Mouse (Mus musculus): ENCODE measurements around the gene B4galt1. TPM values are rescaled to one million over a fixed set of nuclear protein-coding genes. Genes with fewer than 3 reads are reported as not detected.

The B4galt1 gene
- 23.8 and 24.7 TPM in 2 replicates for polyA plus RNA-seq (2016; fragmentation: Nextera tagmentation; extraction: Ambion mirVana)

DNA sequence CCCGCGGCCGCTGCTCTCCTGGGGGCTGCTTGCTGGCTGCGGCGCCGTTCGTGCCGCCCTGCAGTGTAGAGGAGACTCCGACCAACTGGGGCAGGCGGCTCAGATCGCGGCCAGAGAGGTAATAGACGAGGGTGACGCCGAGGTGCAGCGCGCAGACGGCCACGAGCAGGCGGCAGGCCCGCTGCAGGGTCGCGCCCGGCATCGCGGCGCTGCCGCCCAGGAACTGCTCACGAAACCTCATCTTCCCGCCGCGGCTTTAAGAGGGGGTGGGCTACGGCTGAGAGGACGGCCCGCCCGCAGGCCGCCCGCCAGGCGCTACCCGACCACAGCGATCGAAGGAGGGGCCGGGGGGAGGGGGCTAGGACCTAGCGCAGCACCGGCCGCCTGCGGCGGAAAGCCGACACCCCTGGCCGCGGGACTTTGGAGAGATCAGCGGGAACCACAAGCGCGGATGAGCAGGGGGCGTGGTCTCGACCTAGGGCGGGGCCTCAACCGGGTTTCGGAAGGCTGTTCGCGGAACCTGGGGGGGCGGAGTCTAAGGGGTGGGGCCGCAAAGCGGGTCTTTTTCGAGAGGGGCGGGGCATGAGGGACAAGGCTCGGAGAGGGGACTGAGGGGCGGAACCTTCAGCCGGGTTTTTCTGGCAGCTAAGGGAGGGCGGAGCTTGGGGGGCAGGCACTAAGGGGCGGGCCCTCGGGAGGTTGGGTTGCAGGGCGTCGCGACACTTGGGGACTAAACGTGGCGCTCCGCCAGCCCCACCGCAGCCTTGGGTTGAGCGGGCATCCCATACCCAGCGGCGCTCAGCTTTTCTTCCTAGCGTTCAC lies at the start of gene B4galt1:
B4galt1 (minus strand) TSS at position 441 of the 822 bp plus-strand sequence.
- Histone ChIP-seq H3K36me3 (replicated peaks) (0 out of 2 replicates have a peak, but pooled peaks cover 5% of the 10 kb centered on the region), H3K4me3 (peak within 1 kb of the TSS; percentile 81), H3K9me3 (no peaks in the 10 kb centered on the region), H3K27me3 (replicated peaks; ENCODE audit: low read depth, poor library complexity, severe bottlenecking) (no peaks in the 10 kb centered on the region), H3K27ac (replicated peaks) (peak within 1 kb of the TSS; percentile 96), H3K4me1 (peaks cover 38% of the 10 kb centered on the region)
- peak; percentile 100 for DNase-seq (ENCODE audit: low spot score)
- WGBS = under 1% methylated on average over 83 of the region's 83 CpGs

DNA sequence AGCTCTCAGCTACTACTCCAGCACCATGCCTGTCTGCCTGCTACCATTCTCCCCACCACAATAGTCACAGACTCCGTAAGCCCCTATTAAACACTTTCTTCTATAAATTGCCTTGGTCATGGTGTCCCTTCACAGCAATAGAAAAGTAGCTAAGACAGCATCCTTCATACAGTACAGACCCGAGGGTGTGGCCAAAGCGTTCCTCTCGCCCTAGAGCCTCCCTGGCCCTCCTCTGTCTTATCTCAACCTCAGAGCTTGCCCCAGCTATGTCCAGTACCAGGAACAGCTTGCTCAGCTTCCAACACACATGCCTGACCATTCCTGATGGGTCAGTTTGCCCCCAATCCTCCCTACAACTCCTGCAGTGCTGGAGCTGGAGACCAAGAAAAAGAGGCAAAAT lies 46.8 kb upstream of the B4galt1 start:
- no peak for DNase-seq (ENCODE audit: low spot score)
- Histone ChIP-seq H3K36me3 (replicated peaks) (no peaks in the 10 kb centered on the region), H3K4me3 (no peak overlapping the region), H3K27me3 (replicated peaks; ENCODE audit: low read depth, poor library complexity, severe bottlenecking) (no peaks in the 10 kb centered on the region), H3K27ac (replicated peaks) (no peak overlapping the region), H3K4me1 (peaks cover 2% of the 10 kb centered on the region; the same call in 1 of the 2 replicates), H3K9me3 (no peaks in the 10 kb centered on the region)
- 86% methylated on average over 4 of the region's 4 CpGs for WGBS

DNA sequence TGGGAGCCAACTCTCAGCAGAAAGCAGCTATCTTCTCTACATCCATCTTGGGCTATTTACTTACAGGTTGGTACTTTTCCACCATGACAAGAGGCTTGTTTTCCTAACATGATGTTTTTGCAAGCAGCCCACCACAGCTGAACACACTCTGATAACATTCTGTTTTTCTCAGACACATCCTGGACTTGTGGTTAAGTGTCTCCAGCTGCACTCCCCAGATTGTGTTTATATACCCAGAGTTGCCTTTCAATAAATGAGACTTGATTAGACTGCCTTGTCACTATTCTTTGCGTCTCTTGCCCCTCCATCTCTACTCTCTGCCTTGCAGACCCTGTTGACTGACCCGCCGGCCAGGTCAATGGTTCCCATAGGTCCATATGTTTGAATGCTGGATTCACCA lies 46.3 kb upstream of the B4galt1 start:
- Histone ChIP-seq H3K27ac (replicated peaks) (no peak overlapping the region), H3K36me3 (replicated peaks) (no peaks in the 10 kb centered on the region), H3K9me3 (no peaks in the 10 kb centered on the region), H3K4me1 (peaks cover 2% of the 10 kb centered on the region; the same call in 1 of the 2 replicates), H3K27me3 (replicated peaks; ENCODE audit: low read depth, poor library complexity, severe bottlenecking) (no peaks in the 10 kb centered on the region), H3K4me3 (no peak overlapping the region)
- DNase-seq (ENCODE audit: low spot score) = no peak
- WGBS = 90% methylated on average over 3 of the region's 3 CpGs

DNA sequence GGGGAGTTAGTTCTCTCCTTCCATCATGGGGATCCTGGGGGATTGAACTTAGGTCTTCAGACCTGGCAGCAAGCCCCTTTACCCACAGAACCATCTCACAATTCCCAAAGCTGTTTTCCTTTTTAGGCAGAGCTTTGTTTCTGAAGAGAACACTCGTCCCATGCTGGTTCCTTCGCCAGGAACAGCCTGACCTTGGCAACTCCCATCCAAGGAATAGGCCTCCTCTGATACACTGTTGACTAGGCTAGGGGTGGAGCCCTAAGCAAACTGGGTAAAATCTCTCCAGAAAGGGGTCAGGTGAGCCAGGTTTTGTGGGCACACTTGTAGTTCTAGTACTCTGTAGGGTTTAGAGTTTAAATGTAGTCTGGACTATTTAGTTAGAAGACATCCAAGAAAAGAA lies 45.5 kb upstream of the B4galt1 start:
- 70% methylated on average over 2 of the region's 2 CpGs for WGBS
- no peaks in the 10 kb centered on the region for H3K9me3 ChIP-seq
- DNase-seq (ENCODE audit: low spot score) = no peak

DNA sequence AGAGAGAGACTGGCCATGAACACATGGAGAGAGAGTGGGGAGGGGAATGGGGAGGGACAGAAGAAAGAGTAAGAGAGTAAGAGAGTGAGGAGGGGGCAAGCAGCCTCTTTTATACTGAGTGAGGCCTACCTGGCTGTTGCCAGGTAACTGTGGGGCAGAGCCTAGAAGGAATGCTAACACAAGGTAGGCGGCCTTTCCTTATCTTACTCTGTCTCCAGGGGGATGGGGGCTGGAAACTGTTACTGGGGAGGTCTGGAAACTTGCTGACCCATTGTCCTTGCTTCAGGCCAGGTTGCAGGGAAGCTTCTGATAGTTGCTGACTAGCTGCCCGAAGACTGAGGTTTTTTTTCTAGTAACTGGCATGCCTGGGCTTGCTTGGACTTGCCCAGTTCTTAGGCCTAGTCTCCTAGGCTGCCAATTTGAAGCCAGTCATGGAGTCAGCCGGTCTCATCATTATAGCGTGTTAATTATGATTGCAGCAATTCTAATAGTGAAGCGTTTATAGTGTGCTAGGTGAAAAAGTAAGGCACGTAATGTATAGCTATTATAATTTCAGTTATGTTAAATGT lies 44.8 kb upstream of the B4galt1 start:
- H3K27me3 ChIP-seq (replicated peaks; ENCODE audit: low read depth, poor library complexity, severe bottlenecking) = no peaks in the 10 kb centered on the region
- 80% methylated on average over 6 of the region's 6 CpGs for WGBS
- no peak overlapping the region; the same call in 1 of the 2 replicates for H3K27ac ChIP-seq (replicated peaks)
- no peaks in the 10 kb centered on the region for H3K9me3 ChIP-seq
- no peaks in the 10 kb centered on the region for H3K36me3 ChIP-seq (replicated peaks)
- DNase-seq (ENCODE audit: low spot score) = no peak
- H3K4me1 ChIP-seq = no peaks in the 10 kb centered on the region
- H3K4me3 ChIP-seq = no peak overlapping the region

More for the DNA sequence above, 45.5 kb upstream of the B4galt1 start:
- H3K4me1 ChIP-seq = no peaks in the 10 kb centered on the region
- no peak overlapping the region for H3K27ac ChIP-seq (replicated peaks)
- H3K27me3 ChIP-seq (replicated peaks; ENCODE audit: low read depth, poor library complexity, severe bottlenecking) = no peaks in the 10 kb centered on the region
- no peak overlapping the region for H3K4me3 ChIP-seq
- H3K36me3 ChIP-seq (replicated peaks) = no peaks in the 10 kb centered on the region

DNA sequence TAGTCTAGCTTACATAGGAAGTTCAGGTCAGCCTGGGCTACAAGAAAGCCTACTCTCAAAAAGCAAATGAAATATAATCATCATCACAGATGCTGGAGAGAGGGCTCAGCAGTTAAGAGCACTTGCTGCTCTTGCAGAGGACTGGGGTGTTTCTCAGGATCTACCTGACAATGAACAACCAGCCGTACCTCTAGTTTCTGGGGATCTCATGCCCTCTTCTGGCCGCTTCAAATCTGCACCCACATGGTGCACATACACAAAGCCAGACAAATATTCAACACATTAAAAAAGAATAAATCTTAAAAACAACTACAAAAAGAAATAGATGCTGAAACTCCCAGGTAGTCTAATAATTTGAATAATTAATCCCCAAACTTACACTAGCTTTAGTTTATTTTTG lies 41.8 kb upstream of the B4galt1 start:
- no peaks in the 10 kb centered on the region for H3K36me3 ChIP-seq (replicated peaks)
- H3K4me3 ChIP-seq = no peak overlapping the region
- WGBS = 91% methylated on average over 2 of the region's 2 CpGs
- no peak for DNase-seq (ENCODE audit: low spot score)
- no peaks in the 10 kb centered on the region for H3K27me3 ChIP-seq (replicated peaks; ENCODE audit: low read depth, poor library complexity, severe bottlenecking)
- no peaks in the 10 kb centered on the region for H3K4me1 ChIP-seq
- no peak overlapping the region for H3K27ac ChIP-seq (replicated peaks)
- H3K9me3 ChIP-seq = no peaks in the 10 kb centered on the region

DNA sequence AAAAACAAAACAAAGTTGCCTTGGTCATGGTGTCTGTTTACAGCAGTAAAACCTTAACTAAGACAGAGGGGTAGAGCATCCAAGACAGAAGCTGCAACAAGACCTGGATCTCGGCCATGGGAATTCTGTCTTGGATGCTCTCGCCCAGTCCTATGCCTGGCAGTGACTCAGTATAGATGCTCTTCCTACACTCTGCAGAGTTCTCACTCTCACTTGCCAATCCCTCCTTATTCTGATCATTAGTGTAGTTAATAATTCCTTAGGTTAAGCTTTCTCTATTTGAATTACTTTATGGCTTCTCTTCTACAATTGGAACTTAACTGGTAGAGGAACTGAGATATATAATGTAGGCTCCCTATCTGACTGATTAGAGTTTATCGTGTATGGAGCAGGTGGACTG lies 41.3 kb upstream of the B4galt1 start:
- DNase-seq (ENCODE audit: low spot score) = no peak
- Histone ChIP-seq H3K36me3 (replicated peaks) (no peaks in the 10 kb centered on the region), H3K4me1 (0 out of 2 replicates have a peak, but pooled peaks cover 4% of the 10 kb centered on the region), H3K27ac (replicated peaks) (no peak overlapping the region), H3K27me3 (replicated peaks; ENCODE audit: low read depth, poor library complexity, severe bottlenecking) (no peaks in the 10 kb centered on the region), H3K9me3 (no peaks in the 10 kb centered on the region), H3K4me3 (no peak overlapping the region)
- WGBS = 91% methylated on average over 3 of the region's 3 CpGs

DNA sequence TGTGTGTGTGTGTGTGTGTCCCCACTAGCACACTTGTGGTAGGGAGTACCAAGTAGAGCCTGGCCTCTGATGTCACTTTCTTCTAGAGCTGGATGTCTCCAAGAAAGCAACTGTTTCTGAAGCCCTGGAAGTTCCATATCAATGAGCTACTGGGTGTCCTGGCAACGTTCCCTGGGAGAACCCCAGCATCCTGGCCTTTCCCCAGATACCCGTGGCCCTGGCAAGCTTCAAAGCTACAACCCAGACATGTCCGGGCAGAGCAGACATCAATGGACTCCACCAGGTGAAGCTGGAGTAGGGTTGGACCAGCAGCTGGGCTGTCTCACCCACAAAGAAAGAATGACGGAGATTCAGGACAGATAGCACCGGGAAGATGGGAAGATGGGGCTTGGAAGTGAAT lies 37.4 kb upstream of the B4galt1 start:
- no peak overlapping the region for H3K4me3 ChIP-seq
- H3K27me3 ChIP-seq (replicated peaks; ENCODE audit: low read depth, poor library complexity, severe bottlenecking) = no peaks in the 10 kb centered on the region
- H3K36me3 ChIP-seq (replicated peaks) = no peaks in the 10 kb centered on the region
- no peaks in the 10 kb centered on the region for H3K9me3 ChIP-seq
- H3K4me1 ChIP-seq = peaks cover 9% of the 10 kb centered on the region; the same call in 1 of the 2 replicates
- WGBS = 81% methylated on average over 5 of the region's 5 CpGs
- no peak for DNase-seq (ENCODE audit: low spot score)
- no peak overlapping the region for H3K27ac ChIP-seq (replicated peaks)

DNA sequence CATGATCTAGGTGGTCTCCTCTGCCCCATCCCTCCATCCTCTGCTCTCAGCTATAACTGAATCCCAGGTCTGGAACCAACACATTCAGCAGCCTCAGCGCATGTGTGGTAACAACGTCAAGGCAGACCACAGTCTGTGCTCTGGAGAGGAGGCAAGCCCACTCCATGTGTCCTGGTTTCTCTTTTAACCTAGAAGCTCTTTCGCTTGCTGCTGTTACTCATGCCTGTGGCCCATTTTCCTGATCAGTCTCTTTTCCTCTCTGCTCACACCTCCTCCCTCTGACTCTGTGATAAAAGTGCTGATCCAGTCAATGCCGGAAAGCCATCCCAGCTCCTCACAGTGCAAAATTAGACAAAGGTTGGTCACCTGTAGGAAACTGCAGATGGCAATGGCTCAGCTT lies 36.2 kb upstream of the B4galt1 start:
- H3K9me3 ChIP-seq = no peaks in the 10 kb centered on the region
- peaks cover 9% of the 10 kb centered on the region; the same call in 1 of the 2 replicates for H3K4me1 ChIP-seq
- no peaks in the 10 kb centered on the region for H3K36me3 ChIP-seq (replicated peaks)
- DNase-seq (ENCODE audit: low spot score) = no peak
- 89% methylated on average over 4 of the region's 4 CpGs for WGBS
- no peaks in the 10 kb centered on the region for H3K27me3 ChIP-seq (replicated peaks; ENCODE audit: low read depth, poor library complexity, severe bottlenecking)
- no peak overlapping the region for H3K4me3 ChIP-seq
- H3K27ac ChIP-seq (replicated peaks) = no peak overlapping the region

DNA sequence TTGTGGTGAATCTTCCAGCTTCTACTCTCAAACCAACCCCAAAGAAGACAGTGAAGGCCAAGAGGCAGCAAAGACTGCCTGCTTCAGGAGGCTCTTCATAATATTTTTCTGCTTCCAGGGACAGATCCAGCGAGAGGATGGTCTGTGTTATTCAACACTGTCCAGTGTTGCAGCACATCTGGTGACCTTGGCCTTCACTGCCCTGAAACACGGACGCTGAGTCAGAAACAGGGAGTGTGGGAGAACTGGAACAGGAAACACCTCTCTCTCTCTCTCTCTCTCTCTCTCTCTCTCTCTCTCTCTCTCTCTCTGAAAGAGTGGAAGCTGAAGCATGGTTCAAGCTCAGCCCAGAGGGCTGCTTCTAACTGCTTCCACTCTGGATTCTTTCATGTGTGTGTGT lies 35.4 kb upstream of the B4galt1 start:
- 42% methylated on average over 3 of the region's 3 CpGs for WGBS
- Histone ChIP-seq H3K36me3 (replicated peaks) (no peaks in the 10 kb centered on the region), H3K4me3 (no peak overlapping the region), H3K27me3 (replicated peaks; ENCODE audit: low read depth, poor library complexity, severe bottlenecking) (no peaks in the 10 kb centered on the region), H3K9me3 (no peaks in the 10 kb centered on the region), H3K4me1 (peaks cover 9% of the 10 kb centered on the region; the same call in 1 of the 2 replicates), H3K27ac (replicated peaks) (no peak overlapping the region)
- DNase-seq (ENCODE audit: low spot score) = no peak

DNA sequence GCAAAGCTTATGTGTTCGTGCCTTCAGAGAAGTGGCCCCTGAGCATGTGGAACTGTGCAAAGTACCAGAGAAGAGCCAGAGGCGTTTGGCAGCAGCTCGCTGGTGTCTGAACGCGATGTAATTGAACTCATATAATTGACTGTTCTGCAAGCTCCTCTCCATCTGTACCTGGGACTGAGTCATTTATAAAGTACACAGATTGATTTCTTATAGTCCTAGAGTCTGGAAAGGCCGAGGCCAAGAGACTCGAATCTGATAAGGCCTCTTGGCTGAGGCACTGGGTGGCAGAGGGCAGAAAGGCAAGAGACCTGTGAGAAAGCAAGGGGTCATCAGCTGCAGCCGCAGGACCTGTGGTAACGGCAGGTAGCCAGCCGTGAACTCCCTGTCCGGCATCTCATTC lies 35.0 kb upstream of the B4galt1 start:
- Histone ChIP-seq H3K4me3 (no peak overlapping the region), H3K9me3 (no peaks in the 10 kb centered on the region), H3K27me3 (replicated peaks; ENCODE audit: low read depth, poor library complexity, severe bottlenecking) (no peaks in the 10 kb centered on the region), H3K4me1 (peaks cover 9% of the 10 kb centered on the region; the same call in 1 of the 2 replicates), H3K36me3 (replicated peaks) (no peaks in the 10 kb centered on the region), H3K27ac (replicated peaks) (no peak overlapping the region)
- WGBS = 79% methylated on average over 11 of the region's 11 CpGs
- no peak for DNase-seq (ENCODE audit: low spot score)

DNA sequence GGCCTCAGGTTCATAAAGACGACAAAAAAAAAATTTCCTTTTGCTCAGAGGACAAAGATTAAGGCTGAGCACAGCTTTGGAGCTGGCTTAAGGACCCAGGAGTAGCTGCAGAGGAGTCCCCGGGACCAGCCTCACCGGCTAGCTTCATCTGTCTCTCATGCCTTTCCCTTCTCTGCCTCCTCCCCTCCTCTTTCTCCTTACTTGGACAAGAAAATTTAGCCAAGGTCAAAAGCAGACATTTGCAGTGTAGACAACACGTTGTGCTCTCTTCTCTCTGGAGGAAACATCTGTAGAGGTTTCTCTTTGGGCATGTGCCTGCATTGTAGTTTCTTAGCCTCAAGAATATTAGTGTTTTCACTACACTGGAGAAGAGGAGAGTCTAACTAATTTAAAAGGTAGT lies 32.1 kb upstream of the B4galt1 start:
- H3K9me3 ChIP-seq = no peaks in the 10 kb centered on the region
- H3K4me3 ChIP-seq = no peak overlapping the region
- no peak overlapping the region for H3K27ac ChIP-seq (replicated peaks)
- peaks cover 9% of the 10 kb centered on the region; the same call in 1 of the 2 replicates for H3K4me1 ChIP-seq
- 79% methylated on average over 4 of the region's 4 CpGs for WGBS
- DNase-seq (ENCODE audit: low spot score) = no peak
- no peaks in the 10 kb centered on the region for H3K36me3 ChIP-seq (replicated peaks)
- H3K27me3 ChIP-seq (replicated peaks; ENCODE audit: low read depth, poor library complexity, severe bottlenecking) = no peaks in the 10 kb centered on the region

DNA sequence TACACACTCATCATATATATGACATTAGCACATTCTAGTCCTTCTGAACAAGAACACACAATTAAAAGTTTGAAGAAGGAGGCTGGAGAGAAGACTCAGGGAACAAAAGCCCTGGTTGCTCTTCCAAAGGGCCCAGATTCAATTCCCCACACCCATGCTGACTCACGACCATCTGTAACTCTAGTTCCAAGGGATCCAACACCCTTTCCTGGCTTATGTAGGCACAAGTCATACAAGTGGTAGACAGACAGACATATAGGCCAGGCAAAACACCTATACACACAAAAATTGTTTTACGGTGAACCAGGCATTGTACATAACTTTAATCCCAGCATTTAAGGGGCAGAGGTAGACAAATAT lies 31.3 kb upstream of the B4galt1 start:
- whole genome bisulfite sequencing = 91% methylated on average over 2 of the region's 2 CpGs
- H3K9me3 ChIP-seq = no peaks in the 10 kb centered on the region

More for the DNA sequence above, 31.3 kb upstream of the B4galt1 start:
- no peak for DNase-seq (ENCODE audit: low spot score)
- no peaks in the 10 kb centered on the region for H3K36me3 ChIP-seq (replicated peaks)
- H3K27ac ChIP-seq (replicated peaks) = no peak overlapping the region
- no peaks in the 10 kb centered on the region for H3K27me3 ChIP-seq (replicated peaks; ENCODE audit: low read depth, poor library complexity, severe bottlenecking)
- H3K4me3 ChIP-seq = no peak overlapping the region
- H3K4me1 ChIP-seq = peaks cover 5% of the 10 kb centered on the region; the same call in 1 of the 2 replicates
